Mouse (Mus musculus) A20 (cell line): ENCODE measurements around the gene Pou2f3.

Experiments
- DNase-seq: peaks from one replicate; pipeline ENCODE4 v3.0.0-alpha.2; 2011; ENCODE audit warnings: low read depth, low spot score

Gene Pou2f3

GRCm38 (mm10) chr9:43210190-43210682, at the start of gene Pou2f3:
Gene Pou2f3 (minus strand): TSS chr9:43210369.
- no peak for DNase-seq

- no peak for DNase-seq
Observed at GRCm38 (mm10) chr9:43253271-43253681, 43.1 kb upstream of the Pou2f3 start.

GRCm38 (mm10) chr9:43252790-43253189, 42.6 kb upstream of the Pou2f3 start:
- DNase-seq: no peak

DNA sequence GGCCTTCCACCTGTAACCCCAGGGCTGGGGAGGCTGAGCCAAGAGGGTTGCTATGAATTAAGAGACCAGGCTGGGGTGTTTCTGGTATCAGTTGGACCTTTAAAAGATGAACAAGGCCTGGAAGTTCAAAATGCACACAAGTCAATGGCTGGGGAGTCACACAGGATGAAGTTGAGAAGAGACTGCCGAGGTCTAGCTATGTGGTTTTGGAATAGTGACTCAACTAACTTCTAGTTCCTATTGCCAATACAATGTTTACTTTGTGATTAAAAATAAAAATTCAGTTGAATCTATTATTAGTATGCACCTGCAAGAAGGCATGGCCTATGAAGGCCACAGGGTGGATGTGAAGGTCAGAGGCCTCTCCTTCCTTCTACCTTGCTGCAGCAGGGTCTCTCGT, 41.6 kb upstream of the Pou2f3 start:
- no peak for DNase-seq

DNA sequence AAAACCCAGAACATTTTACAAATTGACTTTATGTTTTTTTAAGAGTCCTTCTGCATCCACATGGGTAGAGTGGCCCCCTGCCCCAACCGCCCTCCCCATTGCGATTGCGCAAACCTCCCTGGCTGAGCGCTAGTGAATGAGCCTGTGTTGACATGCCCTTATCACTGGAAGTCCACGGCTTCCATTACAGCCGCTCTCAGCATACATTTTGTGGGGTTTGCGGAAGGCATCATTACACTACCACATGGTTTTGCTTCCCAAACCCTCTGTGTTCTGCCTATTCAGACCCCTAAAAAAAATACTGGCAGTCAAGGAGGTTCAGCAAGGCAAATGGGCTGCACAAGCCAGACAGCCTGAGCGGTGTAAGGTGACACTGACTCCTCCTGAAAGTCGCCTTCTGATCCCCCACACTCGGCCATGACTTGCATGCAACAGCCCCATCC, 36.6 kb upstream of the Pou2f3 start:
- DNase-seq: no peak

- no peak for DNase-seq
Observed at GRCm38 (mm10) chr9:43245801-43246570, 35.8 kb upstream of the Pou2f3 start.

- DNase-seq: no peak
Observed at GRCm38 (mm10) chr9:43242432-43242831, 32.3 kb upstream of the Pou2f3 start.

DNA sequence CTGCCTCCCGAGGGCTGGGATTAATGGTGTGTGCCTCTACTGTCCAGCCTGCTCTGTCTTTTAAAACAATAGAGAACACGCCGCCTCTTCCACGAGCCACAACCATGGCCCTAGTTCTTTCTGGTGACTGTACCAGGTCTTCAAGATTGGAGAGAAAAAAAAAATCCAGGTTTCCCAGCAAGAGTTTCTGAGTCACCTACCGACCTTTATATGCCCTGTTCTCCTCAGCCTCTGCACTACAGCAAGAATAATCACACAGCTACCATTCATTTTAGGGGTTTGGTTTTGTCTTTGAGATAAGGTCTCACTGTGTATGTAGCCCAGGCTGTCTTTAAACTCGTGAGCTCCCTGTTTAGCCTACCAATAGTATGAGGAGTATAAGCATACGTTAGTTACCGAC, 31.8 kb upstream of the Pou2f3 start:
- DNase-seq: no peak

DNA sequence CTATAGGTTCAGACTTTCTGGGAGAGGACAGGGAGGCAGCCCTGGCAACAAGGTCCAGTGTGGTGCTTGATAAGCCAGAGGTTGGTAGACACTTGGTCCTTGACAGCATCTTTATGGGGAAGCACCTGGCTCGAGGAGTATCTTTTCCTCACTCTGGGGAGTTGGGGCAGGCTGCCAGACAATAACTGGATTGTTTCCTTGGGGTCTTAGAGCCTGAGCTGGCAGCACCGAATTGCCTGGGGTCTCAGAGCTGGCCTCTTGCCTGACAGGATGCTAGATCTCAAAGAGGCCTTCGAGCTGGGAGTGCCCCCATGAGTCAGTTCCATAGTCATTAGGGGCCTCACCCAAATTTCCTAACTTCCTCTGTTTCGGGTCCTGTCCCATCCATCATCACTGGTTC, 31.1 kb upstream of the Pou2f3 start:
- no peak for DNase-seq

- DNase-seq: no peak
Observed at GRCm38 (mm10) chr9:43240594-43240900, 30.4 kb upstream of the Pou2f3 start.

DNA sequence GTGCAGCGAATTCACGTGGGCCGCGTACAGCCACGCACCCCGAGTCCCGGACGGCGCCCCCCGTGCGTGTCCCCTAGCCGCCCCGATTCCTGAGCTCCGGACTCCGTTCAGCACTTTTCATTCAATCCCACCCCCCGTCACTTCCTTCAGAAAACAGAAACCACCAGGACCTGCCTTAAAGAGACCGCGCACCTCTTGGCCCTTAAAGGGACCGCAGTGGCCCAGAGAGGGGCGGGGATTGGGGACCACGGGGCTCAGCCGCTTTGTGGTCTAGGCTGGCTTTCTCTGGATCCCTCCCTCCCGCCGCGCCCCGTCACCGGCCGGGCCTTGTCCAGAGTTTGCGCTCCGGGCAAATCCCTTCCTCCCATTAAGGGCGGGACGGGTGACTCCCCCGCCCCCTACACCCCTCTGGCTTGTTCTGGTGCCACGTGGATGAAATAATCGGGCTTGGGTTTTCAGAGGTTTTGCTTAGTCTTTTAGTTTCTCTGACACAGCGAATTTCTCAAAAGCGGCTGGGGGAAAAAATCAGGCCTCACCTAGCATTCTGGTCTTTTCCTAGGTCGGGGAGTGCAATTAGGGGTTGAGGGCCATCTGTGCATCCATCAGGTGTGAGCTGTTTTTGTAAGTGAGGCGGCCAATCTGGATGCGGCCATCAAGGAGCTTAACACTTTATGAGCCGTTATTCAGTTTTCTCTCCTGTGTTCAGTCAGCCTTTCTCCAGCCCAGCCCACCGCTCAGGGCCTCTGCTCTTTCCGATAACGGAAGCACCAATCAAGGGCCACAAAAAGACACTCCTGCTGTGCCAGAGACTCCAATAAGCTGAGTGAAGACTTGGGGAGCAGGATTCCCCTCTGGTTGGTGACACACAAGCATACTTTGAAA, 29.8 kb upstream of the Pou2f3 start, which contains the start of gene Oaf:
Oaf (minus strand) TSS at position 200 of the 882 bp plus-strand sequence.
- DNase-seq: no peak

GRCm38 (mm10) chr9:43238631-43239545, 28.7 kb upstream of the Pou2f3 start:
- no peak for DNase-seq

DNA sequence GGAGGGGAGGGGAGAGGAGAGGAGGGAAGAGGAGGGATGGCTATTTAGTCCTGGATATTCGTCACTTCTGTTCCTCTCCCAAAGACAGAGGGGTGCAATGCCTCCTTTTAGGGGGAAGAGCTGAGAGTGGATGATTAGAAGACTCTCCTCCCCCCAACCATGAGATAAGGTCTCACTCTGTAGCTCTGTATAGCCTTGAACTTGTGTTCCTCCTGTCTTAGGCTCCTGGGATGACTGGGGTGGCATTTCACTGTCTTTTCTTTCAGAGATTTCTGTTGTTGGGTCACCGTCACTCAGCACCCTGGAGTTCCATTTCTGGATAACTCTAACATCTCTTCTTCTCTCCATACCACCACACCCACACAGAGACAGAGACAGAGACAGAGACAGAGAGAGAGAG, 28.0 kb upstream of the Pou2f3 start:
- no peak for DNase-seq

DNA sequence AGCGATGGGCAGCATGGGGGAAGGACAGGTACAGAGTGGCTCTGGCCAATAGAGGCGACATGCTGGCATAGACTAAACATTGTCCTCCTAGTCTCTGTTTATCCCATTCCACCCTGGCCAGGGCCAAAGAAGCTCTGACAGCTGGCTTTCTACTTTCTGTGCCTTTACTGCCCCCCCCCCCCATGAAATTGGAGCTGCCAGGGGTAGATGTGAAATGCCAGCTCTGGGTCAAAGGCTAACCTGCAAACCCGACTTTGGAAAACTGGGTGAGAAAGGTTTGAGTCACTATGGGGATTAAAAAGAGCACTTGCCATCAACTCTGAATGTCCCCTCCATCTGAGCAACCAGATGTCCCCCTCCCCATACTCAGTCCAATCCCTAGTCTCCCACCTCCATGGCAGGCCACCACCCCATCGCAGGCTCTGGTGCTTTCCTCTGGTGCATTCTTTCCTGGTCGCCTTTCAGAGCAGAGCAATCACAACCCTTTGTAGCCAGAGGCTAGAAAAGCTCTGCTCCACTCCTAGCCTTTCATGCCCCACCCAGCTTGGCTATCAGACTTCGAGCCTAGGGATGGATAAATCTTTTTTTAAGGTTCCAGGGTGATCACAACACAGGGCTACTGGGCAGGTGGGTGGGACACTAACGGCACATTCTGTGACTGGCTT, 27.1 kb upstream of the Pou2f3 start:
- no peak for DNase-seq

GRCm38 (mm10) chr9:43236576-43236975, 26.4 kb upstream of the Pou2f3 start:
- DNase-seq: no peak

GRCm38 (mm10) chr9:43236106-43236505, 25.9 kb upstream of the Pou2f3 start:
- no peak for DNase-seq

- no peak for DNase-seq
Observed at GRCm38 (mm10) chr9:43235336-43235735, 25.2 kb upstream of the Pou2f3 start.

- no peak for DNase-seq
Observed at GRCm38 (mm10) chr9:43234496-43234895, 24.3 kb upstream of the Pou2f3 start.

- no peak for DNase-seq
Observed at GRCm38 (mm10) chr9:43233515-43233914, 23.3 kb upstream of the Pou2f3 start.

DNA sequence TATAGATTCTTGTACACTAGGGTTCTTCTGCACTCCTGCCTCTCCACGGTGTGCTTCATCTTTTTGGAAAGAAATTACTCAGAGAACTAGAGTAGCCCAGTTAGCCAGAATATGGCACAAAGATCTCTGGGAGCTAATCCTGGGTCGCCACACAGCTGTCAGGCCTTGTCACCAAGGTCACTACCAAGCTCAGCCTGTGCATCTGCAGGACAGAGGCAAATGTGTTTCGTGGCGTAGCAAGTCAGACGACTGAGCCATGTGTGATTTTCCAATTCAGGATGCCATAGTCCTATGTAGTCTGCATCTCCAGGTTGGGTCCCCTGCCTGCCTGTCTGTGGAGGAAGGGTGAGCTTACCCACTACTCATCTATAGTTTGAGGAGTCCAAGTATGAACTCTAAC, 22.9 kb upstream of the Pou2f3 start:
- DNase-seq: no peak

- DNase-seq: no peak
Observed at GRCm38 (mm10) chr9:43232286-43232685, 22.1 kb upstream of the Pou2f3 start.
